Mouse (Mus musculus) intestine, embryonic 14.5 days (tissue): ENCODE data around the gene Pank4. TPM values are rescaled to one million over a fixed set of nuclear protein-coding genes. Genes with fewer than 3 reads are reported as not detected.

Source experiments
- ATAC-seq: fragments of 200-750 bp; cut with Nextera tagmentation; replicated peaks from 2 replicates; pipeline ENCODE4 v1.8.0; 2017; ENCODE audit warnings: low read depth, moderate number of reproducible peaks, moderate TSS enrichment, moderate library complexity; ENCODE audit not compliant: low FRiP score, low TSS enrichment
- DNase-seq: peaks from one replicate; pipeline ENCODE4 v3.0.0-alpha.2; 2018; ENCODE audit warnings: low spot score
- H3K27ac ChIP-seq: fragments of 300-500 bp; sonication (generic); 2 replicates; pipeline ENCODE4 v1.5.1; 2014; ENCODE audit warnings: low read depth, mild to moderate bottlenecking, control low read depth
- H3K27me3 ChIP-seq: fragments of 300-500 bp; sonication (generic); replicated peaks from 2 replicates; pipeline ENCODE4 v1.6.1; 2014; ENCODE audit warnings: low read length, control low read depth; ENCODE audit not compliant: control insufficient read depth, insufficient read depth
- H3K36me3 ChIP-seq: fragments of 300-500 bp; sonication (generic); 2 replicates; pipeline ENCODE4 v1.6.1; 2014; ENCODE audit warnings: low read length, control low read depth; ENCODE audit not compliant: control insufficient read depth, insufficient read depth
- H3K4me1 ChIP-seq: fragments of 300-500 bp; sonication (generic); replicated peaks from 2 replicates; pipeline ENCODE4 v1.6.1; 2014; ENCODE audit warnings: low read length, control low read depth, mixed read lengths; ENCODE audit not compliant: control insufficient read depth, insufficient read depth
- H3K4me2 ChIP-seq: fragments of 300-500 bp; sonication (generic); 2 replicates; pipeline ENCODE4 v1.6.1; 2014; ENCODE audit warnings: low read length
- H3K4me3 ChIP-seq: fragments of 300-500 bp; sonication (generic); 2 replicates; pipeline ENCODE4 v1.5.1; 2014; ENCODE audit warnings: low read depth, low read length, control low read depth, mixed read lengths
- H3K9ac ChIP-seq: fragments of 300-500 bp; sonication (generic); 2 replicates; pipeline ENCODE4 v1.6.1; 2014; ENCODE audit warnings: mild to moderate bottlenecking, low read length
- H3K9me3 ChIP-seq: fragments of 300-500 bp; sonication (generic); 2 replicates; pipeline ENCODE4 v1.6.1; 2016; ENCODE audit warnings: low read length, control low read depth; ENCODE audit not compliant: control insufficient read depth
- WGBS: fragments of 180-500 bp; shearing (Covaris S2); extraction: QIAGEN DNeasy Blood & Tissue Kit; methylation state at CpG from one replicate; pipeline ENCODE4 v1.1.7; 2014; 5-methylcytosine and 5-hydroxymethylcytosine counted together
- polyA plus RNA-seq: library from polyadenylated mRNA; unstranded; fragments of >200 nt; fragmentation: Nextera tagmentation; extraction: Ambion mirVana; gene quantifications from 2 replicates; pipeline ENCODE4 v1.2.1, GENCODE M21; 2014

Gene Pank4
- polyA plus RNA-seq, 1 experiment from 2014 or later: 45.4 TPM

DNA sequence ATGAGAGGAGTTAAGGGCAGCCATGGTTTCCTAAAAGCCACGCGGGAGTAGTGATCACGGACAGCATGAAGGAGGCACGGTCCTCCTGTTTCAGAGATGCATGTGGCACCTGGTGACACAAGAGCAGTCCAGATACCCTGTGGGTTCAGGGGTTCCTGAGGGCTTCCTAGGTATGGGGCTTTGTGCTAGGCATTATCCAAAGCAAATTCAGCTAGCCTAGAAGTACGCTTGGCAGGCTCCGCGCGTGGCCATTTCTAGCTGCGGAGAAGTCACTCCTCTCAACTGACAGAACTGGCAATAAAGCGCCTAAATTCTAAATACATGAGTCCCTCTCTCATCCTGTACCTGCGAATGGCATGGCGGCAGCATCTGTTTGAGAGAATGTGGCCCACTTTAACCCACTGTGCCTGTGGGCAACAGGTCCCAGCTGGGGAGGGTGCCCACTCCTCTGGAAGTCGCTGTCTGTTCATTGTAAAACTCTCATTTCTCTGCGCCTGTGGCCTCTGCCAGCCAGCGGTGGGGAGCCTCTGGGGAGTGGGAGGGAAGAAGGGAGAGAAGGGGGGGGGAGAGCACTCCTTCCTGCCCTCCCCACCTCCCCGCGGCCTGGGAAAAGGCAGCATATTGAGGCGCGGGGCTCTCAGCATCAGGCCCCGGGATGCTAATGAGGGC is 3.8 kb upstream of the Pank4 start:
- DNase-seq: no peak
- 27% methylated on average over 20 of the region's 20 CpGs for WGBS
- peaks cover 66% of the 10 kb centered on the region for H3K27me3 ChIP-seq

DNA sequence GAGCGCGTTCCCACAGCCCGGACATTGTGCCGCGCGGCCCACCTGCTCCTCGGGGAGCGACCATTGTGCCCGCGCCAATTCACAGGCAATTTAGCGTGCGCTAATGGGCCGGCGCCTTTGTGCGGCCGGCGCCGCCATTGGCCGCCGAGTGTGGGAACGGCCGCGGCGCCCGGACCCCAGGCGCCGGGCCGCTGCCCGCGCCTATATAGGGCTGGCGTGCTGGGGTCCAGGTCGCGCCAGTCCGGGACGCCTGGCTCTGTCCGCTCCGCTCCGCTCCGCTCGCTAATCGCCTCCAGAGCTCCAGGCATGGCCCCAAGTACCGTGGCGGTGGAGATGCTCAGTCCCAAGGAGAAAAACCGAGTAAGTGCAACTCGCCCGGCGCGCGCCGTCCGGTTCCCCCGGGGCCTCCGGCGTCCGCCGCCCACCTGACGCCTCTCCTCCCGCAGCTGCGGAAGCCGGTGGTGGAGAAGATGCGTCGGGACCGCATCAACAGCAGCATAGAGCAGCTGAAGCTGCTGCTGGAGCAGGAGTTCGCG is 3.2 kb upstream of the Pank4 start, which contains the start of gene Hes5:
Gene Hes5, plus strand, starts transcription at position 234 of the 536 bp plus-strand sequence.
- peaks cover 43% of the 10 kb centered on the region for H3K4me1 ChIP-seq
- DNase-seq: peak; percentile 73
- 0 out of 2 replicates have a peak within 1 kb of the TSS, but pooled peaks have one; percentile 17 for H3K9ac ChIP-seq
- under 1% methylated on average over 62 of the region's 65 CpGs for WGBS
- no peaks in the 10 kb centered on the region for H3K9me3 ChIP-seq
- H3K4me3 ChIP-seq: peak within 1 kb of the TSS; percentile 33
- H3K4me2 ChIP-seq: peak within 1 kb of the TSS; percentile 59
- no peak within 1 kb of the TSS for H3K27ac ChIP-seq
- no peak for ATAC-seq
- peaks cover 61% of the 10 kb centered on the region for H3K27me3 ChIP-seq
- H3K36me3 ChIP-seq: peaks cover under 1% of the 10 kb centered on the region; the same call in 1 of the 2 replicates

More for the DNA sequence above, 3.8 kb upstream of the Pank4 start:
- H3K9ac ChIP-seq: no peak overlapping the region
- H3K36me3 ChIP-seq: no peaks in the 10 kb centered on the region
- peaks cover 37% of the 10 kb centered on the region for H3K4me1 ChIP-seq
- peak overlapping the region; percentile 59 for H3K4me2 ChIP-seq
- ATAC-seq: no peak
- peak overlapping the region; percentile 33 for H3K4me3 ChIP-seq
- no peaks in the 10 kb centered on the region for H3K9me3 ChIP-seq
- H3K27ac ChIP-seq: no peak overlapping the region

- H3K27ac ChIP-seq: no peak overlapping the region
- H3K36me3 ChIP-seq: peaks cover 5% of the 10 kb centered on the region; the same call in 1 of the 2 replicates
- H3K4me1 ChIP-seq: peaks cover 46% of the 10 kb centered on the region
- peak; percentile 69 for DNase-seq
- no peak for ATAC-seq
- peak overlapping the region; percentile 59 for H3K4me2 ChIP-seq
- peaks cover 61% of the 10 kb centered on the region for H3K27me3 ChIP-seq
- no peaks in the 10 kb centered on the region for H3K9me3 ChIP-seq
- H3K9ac ChIP-seq: 0 out of 2 replicates have a peak overlapping the region, but pooled peaks have one; percentile 17
- 1% methylated on average over 47 of the region's 47 CpGs for WGBS
- peak overlapping the region; percentile 33 for H3K4me3 ChIP-seq
These were observed 2.6 kb upstream of the Pank4 start for GRCm38 (mm10) chr4:154961226-154961738.

DNA sequence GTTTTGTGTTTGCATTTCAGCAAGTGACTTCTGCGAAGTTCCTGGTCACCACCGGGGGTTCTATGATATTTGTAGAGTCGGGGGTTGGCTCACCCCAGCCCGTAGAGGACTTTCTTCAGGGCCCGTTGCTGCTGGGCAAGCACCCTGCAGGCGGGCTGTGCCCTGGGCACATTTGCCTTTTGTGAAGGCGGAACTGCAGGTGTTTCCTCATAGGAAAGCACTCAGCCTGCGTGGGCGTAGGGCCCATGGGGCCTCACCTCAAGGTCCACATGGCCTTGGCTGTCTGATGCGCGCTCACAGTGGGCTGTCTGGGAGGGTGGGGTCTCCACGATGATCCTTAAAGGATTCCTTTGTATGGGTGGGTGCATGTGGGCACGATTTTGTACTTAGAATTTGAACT is 2.0 kb upstream of the Pank4 start:
- DNase-seq (no peak), ATAC-seq (no peak)
- Histone ChIP-seq H3K4me1 (peaks cover 46% of the 10 kb centered on the region), H3K4me3 (peak overlapping the region; percentile 33; the same call in 1 of the 2 replicates), H3K9me3 (no peaks in the 10 kb centered on the region), H3K27me3 (peaks cover 61% of the 10 kb centered on the region), H3K36me3 (peaks cover 6% of the 10 kb centered on the region; the same call in 1 of the 2 replicates), H3K9ac (no peak overlapping the region), H3K4me2 (peak overlapping the region; percentile 59), H3K27ac (no peak overlapping the region)
- 26% methylated on average over 13 of the region's 13 CpGs for WGBS

GRCm38 (mm10) chr4:154962683-154963082 is 1.2 kb upstream of the Pank4 start:
- DNase-seq: no peak
- no peak overlapping the region for H3K9ac ChIP-seq
- peaks cover 43% of the 10 kb centered on the region for H3K4me1 ChIP-seq
- WGBS: 77% methylated on average over 7 of the region's 7 CpGs
- peaks cover 11% of the 10 kb centered on the region for H3K36me3 ChIP-seq
- no peak overlapping the region for H3K4me3 ChIP-seq
- peaks cover 55% of the 10 kb centered on the region for H3K27me3 ChIP-seq
- H3K9me3 ChIP-seq: no peaks in the 10 kb centered on the region
- no peak for ATAC-seq
- H3K27ac ChIP-seq: no peak overlapping the region
- no peak overlapping the region for H3K4me2 ChIP-seq

DNA sequence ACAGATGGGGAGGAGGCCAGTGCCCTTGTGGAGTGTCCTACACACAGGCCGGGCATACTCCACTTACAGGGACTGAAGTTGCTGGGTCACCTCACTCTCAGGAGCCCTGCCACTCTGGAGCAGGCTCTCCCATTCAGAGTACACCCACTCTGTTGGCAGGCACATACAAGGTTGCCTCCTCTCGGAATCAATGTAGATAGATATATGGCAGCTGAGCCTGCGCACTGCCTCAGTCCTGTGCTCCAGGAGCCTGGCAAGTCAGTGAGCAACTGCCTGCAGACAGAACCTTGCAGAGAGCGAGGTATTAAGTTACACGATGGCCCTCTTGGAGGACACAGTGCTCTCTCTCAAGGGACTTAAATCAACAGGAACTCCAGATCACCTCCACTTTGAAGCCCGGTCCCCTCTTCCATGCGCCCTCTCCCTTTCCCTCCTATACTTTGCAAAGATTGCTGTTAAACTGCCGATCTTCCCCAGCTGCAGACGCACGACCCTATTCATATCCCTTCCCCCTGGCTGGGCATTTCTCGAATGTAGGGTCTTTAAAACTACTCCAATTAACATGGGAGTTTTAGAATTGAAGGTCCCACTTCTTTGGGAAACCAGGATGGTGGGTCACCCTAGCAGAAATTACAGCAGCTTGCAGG is 610 bp upstream of the Pank4 start:
- no peak for DNase-seq
- H3K4me3 ChIP-seq: peak overlapping the region; percentile 69
- H3K4me1 ChIP-seq: peaks cover 36% of the 10 kb centered on the region
- no peak overlapping the region; the same call in 1 of the 2 replicates for H3K9ac ChIP-seq
- peaks cover 50% of the 10 kb centered on the region for H3K27me3 ChIP-seq
- no peak for ATAC-seq
- no peaks in the 10 kb centered on the region for H3K9me3 ChIP-seq
- 36% methylated on average over 11 of the region's 11 CpGs for WGBS
- H3K4me2 ChIP-seq: peak overlapping the region; percentile 81
- H3K36me3 ChIP-seq: peaks cover 16% of the 10 kb centered on the region
- no peak overlapping the region for H3K27ac ChIP-seq

DNA sequence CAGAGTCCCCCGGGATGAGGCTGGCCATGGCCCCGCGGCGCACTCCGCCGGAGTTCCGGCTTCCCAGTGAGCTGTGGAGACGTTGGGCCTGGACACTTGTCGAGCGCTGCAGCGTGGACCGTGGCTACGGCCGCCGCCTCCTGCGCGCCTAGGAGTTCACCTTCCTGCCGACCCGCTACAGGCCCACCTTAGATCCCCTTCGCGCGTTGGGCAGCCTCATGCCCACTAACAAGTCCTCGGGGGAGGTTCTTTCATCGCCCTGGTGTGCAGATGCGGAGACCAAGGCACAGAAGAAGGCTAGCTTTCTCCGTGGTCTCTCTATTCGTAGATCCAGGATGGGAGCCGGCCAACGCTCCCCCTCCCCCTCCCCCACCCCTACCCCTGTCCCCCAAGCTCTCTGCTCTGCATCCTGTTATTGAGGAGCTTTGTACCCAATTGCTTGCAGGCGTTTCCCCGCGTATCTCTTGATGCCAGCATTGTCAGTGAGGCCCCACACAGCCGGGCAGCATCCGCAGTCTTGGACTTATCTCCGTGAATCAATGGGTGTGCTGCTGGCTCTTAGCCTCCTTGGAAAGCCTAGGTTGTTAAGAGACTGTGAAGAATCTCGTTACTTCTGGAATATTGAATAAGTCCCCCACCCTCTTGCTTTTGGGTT is 785 bp downstream of the Pank4 start:
- H3K27ac ChIP-seq: peak overlapping the region; percentile 86
- peak overlapping the region; percentile 81 for H3K4me2 ChIP-seq
- peaks cover 26% of the 10 kb centered on the region for H3K36me3 ChIP-seq
- H3K9me3 ChIP-seq: no peaks in the 10 kb centered on the region
- peaks cover 36% of the 10 kb centered on the region for H3K27me3 ChIP-seq
- under 1% methylated on average over 36 of the region's 36 CpGs for WGBS
- H3K9ac ChIP-seq: peak overlapping the region; percentile 66
- H3K4me3 ChIP-seq: peak overlapping the region; percentile 69
- ATAC-seq (no peak), DNase-seq (no peak)
- H3K4me1 ChIP-seq: peaks cover 34% of the 10 kb centered on the region

- peaks cover 37% of the 10 kb centered on the region for H3K36me3 ChIP-seq
- 0 out of 2 replicates have a peak overlapping the region, but pooled peaks have one; percentile 81 for H3K4me2 ChIP-seq
- H3K9me3 ChIP-seq: no peaks in the 10 kb centered on the region
- peaks cover 30% of the 10 kb centered on the region for H3K4me1 ChIP-seq
- H3K27me3 ChIP-seq: peaks cover 25% of the 10 kb centered on the region
- 82% methylated on average over 3 of the region's 3 CpGs for WGBS
- DNase-seq (no peak), ATAC-seq (no peak)
- H3K27ac ChIP-seq: no peak overlapping the region
- H3K9ac ChIP-seq: no peak overlapping the region
- H3K4me3 ChIP-seq: no peak overlapping the region
These were observed 1.9 kb downstream of the Pank4 start for GRCm38 (mm10) chr4:154965856-154966255.
